Mouse (Mus musculus) B cell, adult 2 months (primary cell): ENCODE results near the gene Thap7.
"Not testable (repeated sequence)": the region's sequence is repeated elsewhere in the genome, so short reads cannot be mapped to it uniquely, and the experiment has no call there.

ENCODE experiments used
- DNase-seq, 2 experiments: peaks; one replicate each; pipeline ENCODE4 v3.0.0; 2022

Gene Thap7

GRCm38 (mm10) chr16:17530640-17531288 lies at the start of gene Thap7:
Gene Thap7, minus strand, starts transcription at chr16:17531136.
- DNase-seq = peak; percentile 94 to 96

- no peak for DNase-seq
These were observed 45.9 kb upstream of the Thap7 start for GRCm38 (mm10) chr16:17576825-17577215.

- DNase-seq = no peak
These were observed 45.2 kb upstream of the Thap7 start for GRCm38 (mm10) chr16:17575870-17576824.

- no peak for DNase-seq
These were observed 35.2 kb upstream of the Thap7 start for GRCm38 (mm10) chr16:17566186-17566585.

GRCm38 (mm10) chr16:17564771-17565170 lies 33.8 kb upstream of the Thap7 start:
- DNase-seq = no peak

GRCm38 (mm10) chr16:17564221-17564620 lies 33.3 kb upstream of the Thap7 start:
- DNase-seq = no peak

- DNase-seq = no peak
These were observed 32.6 kb upstream of the Thap7 start for GRCm38 (mm10) chr16:17563580-17563979.

GRCm38 (mm10) chr16:17561751-17562208 lies 30.8 kb upstream of the Thap7 start, which contains the start of gene P2rx6:
Gene P2rx6, plus strand, starts transcription at chr16:17561885.
- DNase-seq = no peak

- DNase-seq = no peak
These were observed 30.3 kb upstream of the Thap7 start, which contains the start of gene Lrrc74b for GRCm38 (mm10) chr16:17561128-17561750. Gene Lrrc74b, minus strand, starts transcription at chr16:17561247.

- no peak for DNase-seq
These were observed 28.6 kb upstream of the Thap7 start for GRCm38 (mm10) chr16:17559396-17560027.

GRCm38 (mm10) chr16:17558811-17559210 lies 27.9 kb upstream of the Thap7 start:
- no peak for DNase-seq

- peak; percentile 80 to 82 for DNase-seq
These were observed 27.1 kb upstream of the Thap7 start for GRCm38 (mm10) chr16:17557947-17558480.

- no peak for DNase-seq
These were observed 26.0 kb upstream of the Thap7 start for GRCm38 (mm10) chr16:17556907-17557306.

- no peak for DNase-seq
These were observed 25.2 kb upstream of the Thap7 start for GRCm38 (mm10) chr16:17556180-17556579.

GRCm38 (mm10) chr16:17554702-17555101 lies 23.8 kb upstream of the Thap7 start:
- DNase-seq = not testable (repeated sequence)

GRCm38 (mm10) chr16:17553910-17554685 lies 23.2 kb upstream of the Thap7 start:
- peak; percentile 61 to 67 for DNase-seq

GRCm38 (mm10) chr16:17552837-17553236 lies 21.9 kb upstream of the Thap7 start:
- DNase-seq = no peak

GRCm38 (mm10) chr16:17542632-17543031 lies 11.7 kb upstream of the Thap7 start:
- DNase-seq = no peak

- DNase-seq = peak; percentile 42
These were observed 5.6 kb upstream of the Thap7 start for GRCm38 (mm10) chr16:17536584-17536983.

GRCm38 (mm10) chr16:17532676-17533329 lies 1.9 kb upstream of the Thap7 start:
- no peak for DNase-seq

- DNase-seq = peak; percentile 26 to 40
These were observed 1.3 kb upstream of the Thap7 start for GRCm38 (mm10) chr16:17532271-17532670.
